8 mouse cellular contexts compared by ENCODE assay signal in the genomic region with DNA sequence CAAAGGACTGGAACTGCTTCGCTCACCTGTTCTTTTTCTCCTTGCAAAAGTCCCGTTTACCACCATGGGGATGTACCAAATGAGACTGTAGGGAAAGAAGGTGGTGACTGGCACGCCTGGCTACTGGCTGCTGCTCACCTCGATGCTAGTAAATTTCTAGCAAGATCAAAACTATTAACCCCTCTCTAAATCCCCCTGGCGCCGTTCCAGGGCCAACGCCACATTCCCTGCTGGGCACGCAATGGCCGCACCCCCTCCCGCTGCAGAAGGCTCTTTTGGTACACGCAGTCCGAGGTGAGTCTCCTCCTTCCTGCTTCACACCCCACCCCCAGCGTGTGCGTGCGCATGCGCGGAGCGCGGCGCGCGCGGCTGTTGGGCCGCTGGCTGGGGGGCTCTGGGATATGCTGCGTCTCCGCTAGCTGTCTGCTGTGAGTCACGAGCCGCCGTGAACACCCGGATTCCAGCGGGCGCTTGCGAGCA. TPM values are rescaled to one million over a fixed set of nuclear protein-coding genes. Genes with fewer than 3 reads are reported as not detected.
DNase-seq lines count a peak whose midpoint lies in the region; ATAC-seq lines count a peak whose summit lies in the region.

No protein-coding gene starts in this region.

- H3K36me3 ChIP-seq in embryonic facial prominence, embryonic 14.5 days (ENCODE audit: control insufficient read depth, insufficient read depth, low read length), result 0 out of 2 replicates have a peak, but pooled peaks cover 1% of the 10 kb centered on the region
- H3K36me3 ChIP-seq in limb, embryonic 13.5 days, result peaks cover 13% of the 10 kb centered on the region
- H3K36me3 ChIP-seq in midbrain, embryonic 15.5 days (replicated peaks), result no peaks in the 10 kb centered on the region; the same call in 1 of the 2 replicates

- H3K9me3 ChIP-seq in embryonic facial prominence, embryonic 14.5 days (ENCODE audit: control insufficient read depth, low read length), result no peaks in the 10 kb centered on the region
- no peaks in the 10 kb centered on the region for H3K9me3 ChIP-seq in limb, embryonic 13.5 days
- no peaks in the 10 kb centered on the region for H3K9me3 ChIP-seq in midbrain, embryonic 15.5 days

- peak; percentile 92 for ATAC-seq in embryonic facial prominence, embryonic 14.5 days (ENCODE audit: low read depth)
- peak; percentile 89 for ATAC-seq in limb, embryonic 13.5 days (ENCODE audit: low FRiP score, low read depth)
- peak; percentile 94 for ATAC-seq in midbrain, embryonic 15.5 days (replicated peaks)

- H3K4me1 ChIP-seq in embryonic facial prominence, embryonic 14.5 days (ENCODE audit: control insufficient read depth, insufficient read depth, low read length), result no peaks in the 10 kb centered on the region
- H3K4me1 ChIP-seq in limb, embryonic 13.5 days, result peaks cover 16% of the 10 kb centered on the region; the same call in 1 of the 2 replicates
- peaks cover 21% of the 10 kb centered on the region for H3K4me1 ChIP-seq in midbrain, embryonic 15.5 days

- H3K4me2 ChIP-seq in embryonic facial prominence, embryonic 14.5 days (ENCODE audit: low read depth, low read length), result peak overlapping the region; percentile 66
- H3K4me2 ChIP-seq in limb, embryonic 13.5 days (replicated peaks), result peak overlapping the region; percentile 69
- H3K4me2 ChIP-seq in midbrain, embryonic 15.5 days, result peak overlapping the region; percentile 62

- peak; percentile 86 for DNase-seq in 416B (ENCODE audit: low read depth)
- peak; percentile 40 to 64 for DNase-seq in adrenal gland, postnatal 4 days (ENCODE audit: low spot score in 2 of 2)
- peak; percentile 88 for DNase-seq in embryonic facial prominence, embryonic 14.5 days (ENCODE audit: low spot score)
- DNase-seq in heart, adult 8-10 months (ENCODE audit: low spot score), result peak; percentile 73
- DNase-seq in kidney, adult 9 months, result peak; percentile 85
- DNase-seq in spleen, adult 18-20 months, result peak; percentile 71

- no peaks in the 10 kb centered on the region for H3K27me3 ChIP-seq in embryonic facial prominence, embryonic 14.5 days (replicated peaks; ENCODE audit: control insufficient read depth, insufficient read depth, low read length)
- H3K27me3 ChIP-seq in limb, embryonic 13.5 days, result no peaks in the 10 kb centered on the region
- H3K27me3 ChIP-seq in midbrain, embryonic 15.5 days (replicated peaks), result no peaks in the 10 kb centered on the region

- H3K9ac ChIP-seq in embryonic facial prominence, embryonic 14.5 days (ENCODE audit: low read depth, low read length), result peak overlapping the region; percentile 91
- H3K9ac ChIP-seq in limb, embryonic 13.5 days, result peak overlapping the region; percentile 86
- H3K9ac ChIP-seq in midbrain, embryonic 15.5 days, result peak overlapping the region; percentile 74

- H3K4me3 ChIP-seq in embryonic facial prominence, embryonic 14.5 days (ENCODE audit: low read depth, low read length), result peak overlapping the region; percentile 71
- H3K4me3 ChIP-seq in limb, embryonic 13.5 days, result peak overlapping the region; percentile 65
- peak overlapping the region; percentile 58 for H3K4me3 ChIP-seq in midbrain, embryonic 15.5 days

- H3K27ac ChIP-seq in embryonic facial prominence, embryonic 14.5 days (replicated peaks; ENCODE audit: low read depth, low read length), result peak overlapping the region; percentile 95
- peak overlapping the region; percentile 94 for H3K27ac ChIP-seq in limb, embryonic 13.5 days
- H3K27ac ChIP-seq in midbrain, embryonic 15.5 days, result peak overlapping the region; percentile 92

- WGBS in embryonic facial prominence, embryonic 14.5 days, result 23% methylated on average over 33 of the region's 33 CpGs
- 23% methylated on average over 31 of the region's 33 CpGs for WGBS in limb, embryonic 13.5 days
- WGBS in midbrain, embryonic 15.5 days, result 21% methylated on average over 33 of the region's 33 CpGs

RNA-seq across cellular contexts. Expression of a gene that starts 0.4 kb away (rescaled TPM):
- 100 to 1,000 TPM; 173 to 185 TPM for total RNA-seq in adrenal gland, postnatal 4 days (2021)
- polyA plus RNA-seq in embryonic facial prominence, embryonic 14.5 days (2014; fragmentation: Nextera tagmentation; extraction: Ambion mirVana), result 97.5 and 97.7 TPM in 2 replicates
- total RNA-seq in heart, adult 8-10 months (2022), result 100 to 1,000 TPM; 112 to 136 (median 121) TPM
- polyA plus RNA-seq in limb, embryonic 13.5 days (2015; fragmentation: Nextera tagmentation; extraction: Ambion mirVana), result 111 and 116 TPM in 2 replicates
- 152 and 154 TPM in 2 replicates for polyA plus RNA-seq in midbrain, embryonic 15.5 days (2015; fragmentation: Nextera tagmentation; extraction: Ambion mirVana)

RNA-seq across cellular contexts. Expression of a gene that starts 15.6 kb away (rescaled TPM):
- 10 to 100 TPM; 49.7 to 53.2 TPM for total RNA-seq in adrenal gland, postnatal 4 days (2021)
- 46.4 and 49.5 TPM in 2 replicates for polyA plus RNA-seq in embryonic facial prominence, embryonic 14.5 days (2014; fragmentation: Nextera tagmentation; extraction: Ambion mirVana)
- total RNA-seq in heart, adult 8-10 months (2022), result 1 to 10 TPM; 3.7 to 7.3 (median 5.9) TPM
- 56.9 and 60.7 TPM in 2 replicates for polyA plus RNA-seq in limb, embryonic 13.5 days (2015; fragmentation: Nextera tagmentation; extraction: Ambion mirVana)
- polyA plus RNA-seq in midbrain, embryonic 15.5 days (2015; fragmentation: Nextera tagmentation; extraction: Ambion mirVana), result 105 and 110 TPM in 2 replicates

RNA-seq across cellular contexts. Expression of a gene that starts 30.0 kb away (rescaled TPM):
- 100 to 1,000 TPM; 348 to 400 TPM for total RNA-seq in adrenal gland, postnatal 4 days (2021)
- 165 and 192 TPM in 2 replicates for polyA plus RNA-seq in embryonic facial prominence, embryonic 14.5 days (2014; fragmentation: Nextera tagmentation; extraction: Ambion mirVana)
- 100 to 1,000 TPM; 197 to 257 (median 214) TPM for total RNA-seq in heart, adult 8-10 months (2022)
- 206 and 220 TPM in 2 replicates for polyA plus RNA-seq in limb, embryonic 13.5 days (2015; fragmentation: Nextera tagmentation; extraction: Ambion mirVana)
- 412 and 423 TPM in 2 replicates for polyA plus RNA-seq in midbrain, embryonic 15.5 days (2015; fragmentation: Nextera tagmentation; extraction: Ambion mirVana)

Comparison
In these comparisons a context has a peak if more than half of its experiments do, and no peak if none do; other contexts are left out.
1. Peak in every context shown above with its lines: DNase-seq, ATAC-seq, H3K4me3 ChIP-seq and H3K27ac ChIP-seq.